Mouse (Mus musculus): ENCODE measurements around the gene Hsp90ab1.

DNA sequence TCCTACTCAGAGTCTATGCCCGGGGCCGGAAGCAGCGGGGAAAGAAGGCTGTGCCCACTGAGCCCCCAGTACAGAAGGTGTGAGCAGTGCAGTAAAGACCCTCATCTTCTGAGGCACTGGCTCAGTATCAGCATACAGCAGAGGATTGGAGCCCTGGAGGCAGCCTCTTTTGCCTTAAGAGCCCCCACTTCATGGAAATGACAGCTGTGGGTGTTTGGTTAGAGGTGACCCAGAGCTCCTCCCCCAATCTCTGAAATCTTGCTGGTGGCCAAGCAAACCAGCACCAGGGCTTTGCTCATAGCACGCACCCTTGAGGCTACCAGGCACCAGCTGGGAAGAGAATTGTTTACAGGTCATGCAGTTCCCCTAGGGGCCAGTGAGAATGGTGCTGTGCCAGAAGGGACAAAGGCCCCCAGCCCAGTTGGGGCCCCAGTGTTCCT lies 5.9 kb downstream of the Hsp90ab1 start:
- TF ChIP-seq TCF3 (IDR thresholded peaks at IDR 0.05; ENCODE audit: insufficient read length, low read depth) (no peak), MYOD1 (IDR thresholded peaks at IDR 0.05; ENCODE audit: control insufficient read depth in 1 of 3, insufficient read length in 2 of 3, low read depth in 2 of 3) (no peak), POLR2A (IDR thresholded peaks at IDR 0.05; ENCODE audit: insufficient read length, low read depth) (peak; percentile 14), MAX (IDR thresholded peaks at IDR 0.05; ENCODE audit: low read depth) (no peak), E2F4 (IDR thresholded peaks at IDR 0.05; ENCODE audit: insufficient read depth) (no peak)
